Mouse (Mus musculus) MEL (cell line): Measurements from ENCODE around the gene Ddx46. TPM values are rescaled to one million over a fixed set of nuclear protein-coding genes. Genes with fewer than 3 reads are reported as not detected.

Experiments used
- DNase-seq: peaks from one replicate; pipeline ENCODE4 v3.0.0; 2011; ENCODE audit warnings: low read depth, low spot score
- H3K27ac ChIP-seq: 2 replicates; pipeline ENCODE4 v1.5.1; 2012; ENCODE audit warnings: low read depth, mild to moderate bottlenecking, control low read depth, low read length, moderate library complexity; ENCODE audit not compliant: control insufficient read depth
- H3K27me3 ChIP-seq, 2 experiments: fragments of 150-350 bp in 1 of 2; sonication (generic) in 1 of 2; 2 replicates each; pipeline ENCODE4 v1.6.1; 2012; ENCODE audit warnings: low read length in 2 of 2, mild to moderate bottlenecking in 2 of 2, improper control_type of control experiment in 1 of 2, moderate library complexity in 1 of 2; ENCODE audit not compliant: insufficient read depth in 2 of 2, control insufficient read depth in 1 of 2
- H3K36me3 ChIP-seq, 2 experiments: 2 replicates each; pipeline ENCODE4 v1.6.1; 2012 to 2014; ENCODE audit warnings: low read length in 2 of 2, improper control_type of control experiment in 1 of 2, inconsistent platforms in 1 of 2, mild to moderate bottlenecking in 1 of 2; ENCODE audit not compliant: insufficient read depth in 2 of 2, control insufficient read depth in 1 of 2
- H3K4me1 ChIP-seq, 2 experiments: fragments of 150-350 bp in 1 of 2; sonication (generic) in 1 of 2; 2 replicates each; pipeline ENCODE4 v1.6.1; 2012; ENCODE audit warnings: low read length in 2 of 2, improper control_type of control experiment in 1 of 2, mild to moderate bottlenecking in 1 of 2; ENCODE audit not compliant: insufficient read depth in 2 of 2, control insufficient read depth in 1 of 2
- H3K4me3 ChIP-seq, 2 experiments: fragments of 150-350 bp in 1 of 2; sonication (generic) in 1 of 2; 2 replicates each; pipeline ENCODE4 v1.5.1; 2012; ENCODE audit warnings: low read depth in 2 of 2, low read length in 2 of 2, mild to moderate bottlenecking in 2 of 2, moderate library complexity in 2 of 2, control low read depth in 1 of 2, improper control_type of control experiment in 1 of 2; ENCODE audit not compliant: control insufficient read depth in 1 of 2, insufficient read depth in 1 of 2
- H3K79me2 ChIP-seq: 2 replicates; pipeline ENCODE4 v1.6.1; 2012; ENCODE audit warnings: mild to moderate bottlenecking, low read length, moderate library complexity; ENCODE audit not compliant: control insufficient read depth, poor library complexity, insufficient read depth
- H3K9ac ChIP-seq: 2 replicates; pipeline ENCODE4 v1.6.1; 2012; ENCODE audit warnings: low read depth, mild to moderate bottlenecking, control low read depth, low read length, moderate library complexity; ENCODE audit not compliant: control insufficient read depth, poor library complexity, severe bottlenecking
- H3K9me3 ChIP-seq: fragments of 150-350 bp; sonication (generic); replicated peaks from 2 replicates; pipeline ENCODE4 v1.6.1; 2012; ENCODE audit warnings: mild to moderate bottlenecking, low read length, improper control_type of control experiment, moderate library complexity; ENCODE audit not compliant: insufficient read depth
- CHD1 ChIP-seq: IDR thresholded peaks from 2 replicates; pipeline ENCODE4 v1.6.1; 2012; ENCODE audit warnings: low read depth, mild to moderate bottlenecking, inconsistent platforms, low read length, improper control_type of control experiment
- CHD2 ChIP-seq: IDR thresholded peaks from 2 replicates; pipeline ENCODE4 v1.6.1; 2011; ENCODE audit warnings: low read length, improper control_type of control experiment
- ELF1 ChIP-seq: IDR thresholded peaks from 2 replicates; pipeline ENCODE4 v1.6.1; 2014; ENCODE audit warnings: low read depth, mild to moderate bottlenecking, inconsistent platforms, low read length, improper control_type of control experiment, moderate library complexity
- EP300 ChIP-seq, 2 experiments: IDR thresholded peaks; 2 replicates each; pipeline ENCODE4 v1.6.1; 2011; ENCODE audit warnings: improper control_type of control experiment in 2 of 2, low read length in 2 of 2, low read depth in 1 of 2, mild to moderate bottlenecking in 1 of 2
- ETS1 ChIP-seq: IDR thresholded peaks from 2 replicates; pipeline ENCODE4 v1.6.1; 2012; ENCODE audit warnings: low read depth, mild to moderate bottlenecking, inconsistent platforms, low read length, improper control_type of control experiment, moderate library complexity
- JUND ChIP-seq: IDR thresholded peaks from 2 replicates; pipeline ENCODE4 v1.6.1; 2011; ENCODE audit warnings: low read depth, mild to moderate bottlenecking, improper control_type of control experiment, low read length
- MAX ChIP-seq: IDR thresholded peaks from 2 replicates; pipeline ENCODE4 v1.6.1; 2011; ENCODE audit warnings: low read length, improper control_type of control experiment
- MAZ ChIP-seq: IDR thresholded peaks from 2 replicates; pipeline ENCODE4 v1.6.1; 2012; ENCODE audit warnings: low read depth, mild to moderate bottlenecking, inconsistent platforms, low read length, improper control_type of control experiment
- MEF2A ChIP-seq: IDR thresholded peaks from 2 replicates; pipeline ENCODE4 v1.6.1; 2014; ENCODE audit warnings: low read depth, mild to moderate bottlenecking, inconsistent platforms, low read length, improper control_type of control experiment; ENCODE audit not compliant: poor library complexity, insufficient replicate concordance, severe bottlenecking; ENCODE audit errors: extremely low read depth
- MXI1 ChIP-seq: IDR thresholded peaks from 2 replicates; pipeline ENCODE4 v1.6.1; 2011; ENCODE audit warnings: mild to moderate bottlenecking, low read depth, low read length, improper control_type of control experiment
- MYC ChIP-seq: IDR thresholded peaks from 2 replicates; pipeline ENCODE4 v1.6.1; 2011; ENCODE audit warnings: low read depth, mild to moderate bottlenecking, low read length, improper control_type of control experiment, moderate library complexity
- NRF1 ChIP-seq: IDR thresholded peaks from 2 replicates; pipeline ENCODE4 v1.6.1; 2014; ENCODE audit warnings: low read depth, mild to moderate bottlenecking, inconsistent platforms, low read length, improper control_type of control experiment, moderate library complexity; ENCODE audit not compliant: poor library complexity, insufficient read depth, severe bottlenecking
- POLR2AphosphoS5 ChIP-seq: IDR thresholded peaks from 2 replicates; pipeline ENCODE4 v1.6.1; 2012; ENCODE audit warnings: low read depth, borderline replicate concordance, mild to moderate bottlenecking, inconsistent platforms, low read length, moderate library complexity, mixed read lengths
- SMC3 ChIP-seq: IDR thresholded peaks from 2 replicates; pipeline ENCODE4 v1.6.1; 2011; ENCODE audit warnings: low read depth, low read length, improper control_type of control experiment
- TCF12 ChIP-seq: IDR thresholded peaks from 2 replicates; pipeline ENCODE4 v1.6.1; 2014; ENCODE audit warnings: low read depth, mild to moderate bottlenecking, inconsistent platforms, low read length, improper control_type of control experiment, moderate library complexity
- UBTF ChIP-seq: IDR thresholded peaks from 2 replicates; pipeline ENCODE4 v1.6.1; 2012; ENCODE audit warnings: low read depth, mild to moderate bottlenecking, inconsistent platforms, low read length, improper control_type of control experiment, moderate library complexity, borderline replicate concordance; ENCODE audit not compliant: insufficient read depth
- USF1 ChIP-seq: IDR thresholded peaks from 2 replicates; pipeline ENCODE4 v1.6.1; 2014; ENCODE audit warnings: low read depth, mild to moderate bottlenecking, inconsistent platforms, low read length, improper control_type of control experiment, moderate library complexity
- USF2 ChIP-seq, 2 experiments: IDR thresholded peaks; 2 replicates each; pipeline ENCODE4 v1.6.1; 2011 to 2012; ENCODE audit warnings: improper control_type of control experiment in 2 of 2, low read length in 2 of 2, borderline replicate concordance in 1 of 2, inconsistent platforms in 1 of 2, low read depth in 1 of 2, mild to moderate bottlenecking in 1 of 2; ENCODE audit not compliant: insufficient read depth in 1 of 2
- ZC3H11A ChIP-seq: IDR thresholded peaks from 2 replicates; pipeline ENCODE4 v1.6.1; 2012; ENCODE audit warnings: low read depth, mild to moderate bottlenecking, inconsistent platforms, low read length, improper control_type of control experiment
- ZNF384 ChIP-seq: IDR thresholded peaks from 2 replicates; pipeline ENCODE4 v1.6.1; 2012; ENCODE audit warnings: low read depth, mild to moderate bottlenecking, inconsistent platforms, low read length, improper control_type of control experiment
- polyA plus RNA-seq, 2 experiments: library from polyadenylated mRNA; stranded (reverse) in 1 of 2; unstranded in 1 of 2; fragments of >175 nt in 1 of 2; fragments of >200 nt in 1 of 2; gene quantifications; 2 replicates each; pipeline versions ENCODE4 v1.2.1 to v1.2.4; 2012; ENCODE audit warnings: low replicate concordance in 2 of 2, low read depth in 1 of 2; ENCODE audit not compliant: insufficient read length in 2 of 2, insufficient read depth in 1 of 2, missing spikeins in 1 of 2
- total RNA-seq: library from RNA; depleted of rRNA; stranded (reverse); fragments of 300-350 nt; gene quantifications from 2 replicates; pipeline ENCODE4 v1.2.3, GENCODE M21; 2012

The Ddx46 gene
- total and polyA plus RNA-seq, 3 experiments: 58.3 to 122 (median 89.5) TPM

GRCm38 (mm10) chr13:55606899-55607623, 27.8 kb upstream of the Ddx46 start:
- no peaks in the 10 kb centered on the region; a peak in 1 of 4 replicates for H3K36me3 ChIP-seq
- TF ChIP-seq SMC3 (no peak), USF2 (IDR thresholded peaks at IDR 0.05; ENCODE audit: borderline replicate concordance in 1 of 2, insufficient read depth in 1 of 2, low read depth in 1 of 2, low read length in 2 of 2) (no peak), MAZ (no peak), NRF1 (no peak), ZC3H11A (no peak), POLR2AphosphoS5 (no peak), MXI1 (no peak), CHD1 (no peak), MEF2A (no peak)

GRCm38 (mm10) chr13:55607624-55608006, 27.2 kb upstream of the Ddx46 start:
- H3K9ac ChIP-seq: no peak overlapping the region
- H3K4me1 ChIP-seq: peaks cover 0 to 4% of the 10 kb centered on the region in 2 experiments; a peak in 2 of 4 replicates
- DNase-seq: no peak
- no peaks in the 10 kb centered on the region; a peak in 1 of 4 replicates for H3K36me3 ChIP-seq
- TF ChIP-seq MAZ (no peak), UBTF (no peak), USF1 (no peak), JUND (no peak), CHD2 (no peak), ZNF384 (no peak), MYC (no peak), ELF1 (no peak), MAX (no peak), MEF2A (no peak), ETS1 (no peak), EP300 (IDR thresholded peaks at IDR 0.05; ENCODE audit: low read depth in 1 of 2, low read length in 2 of 2) (no peak), TCF12 (no peak), CHD1 (no peak)
- H3K27ac ChIP-seq: no peak overlapping the region
- no peaks in the 10 kb centered on the region for H3K27me3 ChIP-seq
- no peak overlapping the region for H3K4me3 ChIP-seq
- no peaks in the 10 kb centered on the region for H3K79me2 ChIP-seq
- no peaks in the 10 kb centered on the region for H3K9me3 ChIP-seq

More at GRCm38 (mm10) chr13:55606899-55607623, 27.8 kb upstream of the Ddx46 start:
- Histone ChIP-seq H3K4me3 (no peak overlapping the region), H3K79me2 (no peaks in the 10 kb centered on the region; the same call in 1 of the 2 replicates), H3K9me3 (no peaks in the 10 kb centered on the region), H3K27me3 (no peaks in the 10 kb centered on the region), H3K4me1 (peaks cover 0 to 4% of the 10 kb centered on the region in 2 experiments; a peak in 2 of 4 replicates), H3K27ac (no peak overlapping the region), H3K9ac (no peak overlapping the region)
- peak; percentile 44 for DNase-seq
